Mouse (Mus musculus): Measurements from ENCODE around the gene Eif1ad. TPM values are rescaled to one million over a fixed set of nuclear protein-coding genes. Genes with fewer than 3 reads are reported as not detected.

The Eif1ad gene
- polyA plus RNA-seq, 1 experiment from 2014 or later, result 48.0 TPM

DNA sequence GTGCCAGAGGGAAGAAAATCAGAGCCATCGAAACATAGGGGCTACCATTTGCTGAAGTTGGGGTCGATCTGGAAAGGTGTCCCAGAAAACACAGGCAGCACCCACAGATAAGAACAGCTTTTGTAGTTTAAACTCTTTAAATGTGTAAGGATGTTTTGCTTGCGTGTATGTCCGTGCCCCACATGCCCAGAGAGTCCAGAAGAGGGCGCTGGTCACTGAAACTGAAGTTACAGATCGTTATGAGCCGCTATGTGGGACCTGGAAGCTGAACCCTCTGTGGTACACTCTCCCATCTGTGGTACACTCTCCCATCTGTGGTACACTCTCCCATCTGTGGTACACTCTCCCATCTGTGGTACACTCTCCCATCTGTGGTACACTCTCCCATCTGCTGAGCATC is 40.6 kb downstream of the Eif1ad start:
- WGBS, result 9% methylated on average over 7 of the region's 7 CpGs
- Histone ChIP-seq H3K27ac (peak overlapping the region; percentile 93), H3K27me3 (replicated peaks) (no peaks in the 10 kb centered on the region), H3K9ac (peak overlapping the region; percentile 41), H3K9me3 (no peaks in the 10 kb centered on the region), H3K4me1 (peaks cover 4% of the 10 kb centered on the region; the same call in 1 of the 2 replicates), H3K4me2 (peak overlapping the region; percentile 68), H3K36me3 (no peaks in the 10 kb centered on the region), H3K4me3 (replicated peaks) (peak overlapping the region; percentile 56)
- ATAC-seq (ENCODE audit: insufficient read depth, low FRiP score, low read depth), result peak; percentile 42

- H3K27me3 ChIP-seq (replicated peaks), result no peaks in the 10 kb centered on the region
- ATAC-seq (ENCODE audit: insufficient read depth, low FRiP score, low read depth), result no peak
- no peaks in the 10 kb centered on the region for H3K9me3 ChIP-seq
- H3K4me3 ChIP-seq (replicated peaks), result no peak overlapping the region
- no peak overlapping the region for H3K4me2 ChIP-seq
- no peak overlapping the region for H3K9ac ChIP-seq
- H3K36me3 ChIP-seq, result no peaks in the 10 kb centered on the region
- no peak overlapping the region for H3K27ac ChIP-seq
- peaks cover 4% of the 10 kb centered on the region; the same call in 1 of the 2 replicates for H3K4me1 ChIP-seq
- WGBS, result 85% methylated on average over 13 of the region's 13 CpGs
These were observed 41.8 kb downstream of the Eif1ad start for GRCm38 (mm10) chr19:5408057-5409001.

GRCm38 (mm10) chr19:5409068-5409467 is 42.5 kb downstream of the Eif1ad start:
- no peak overlapping the region for H3K4me2 ChIP-seq
- ATAC-seq (ENCODE audit: insufficient read depth, low FRiP score, low read depth), result no peak
- H3K36me3 ChIP-seq, result no peaks in the 10 kb centered on the region
- H3K4me3 ChIP-seq (replicated peaks), result no peak overlapping the region
- H3K9ac ChIP-seq, result no peak overlapping the region
- H3K27me3 ChIP-seq (replicated peaks), result no peaks in the 10 kb centered on the region
- H3K9me3 ChIP-seq, result no peaks in the 10 kb centered on the region
- no peak overlapping the region for H3K27ac ChIP-seq
- WGBS, result 67% methylated on average over 5 of the region's 5 CpGs
- peaks cover 4% of the 10 kb centered on the region; the same call in 1 of the 2 replicates for H3K4me1 ChIP-seq

DNA sequence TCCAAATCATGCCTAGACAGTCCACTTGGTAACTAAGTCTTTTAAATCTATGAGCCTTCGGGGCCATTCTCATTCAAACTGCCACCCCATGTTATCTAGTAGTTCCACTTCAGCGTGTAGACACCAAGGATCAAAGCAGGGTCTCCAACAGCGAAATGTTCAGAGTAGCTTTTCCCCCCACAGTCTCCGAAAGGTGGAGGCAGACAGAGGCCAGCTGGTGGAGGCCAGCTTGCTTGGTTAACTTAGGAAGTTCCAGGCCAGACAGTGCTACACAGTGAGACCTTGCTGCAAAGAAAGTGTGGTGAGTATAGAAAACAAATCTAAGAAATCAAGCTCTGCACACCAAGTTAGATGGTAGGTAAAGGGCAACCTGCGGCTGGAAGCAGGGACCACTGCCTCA is 44.1 kb downstream of the Eif1ad start:
- H3K4me1 ChIP-seq, result peaks cover 4% of the 10 kb centered on the region; the same call in 1 of the 2 replicates

DNA sequence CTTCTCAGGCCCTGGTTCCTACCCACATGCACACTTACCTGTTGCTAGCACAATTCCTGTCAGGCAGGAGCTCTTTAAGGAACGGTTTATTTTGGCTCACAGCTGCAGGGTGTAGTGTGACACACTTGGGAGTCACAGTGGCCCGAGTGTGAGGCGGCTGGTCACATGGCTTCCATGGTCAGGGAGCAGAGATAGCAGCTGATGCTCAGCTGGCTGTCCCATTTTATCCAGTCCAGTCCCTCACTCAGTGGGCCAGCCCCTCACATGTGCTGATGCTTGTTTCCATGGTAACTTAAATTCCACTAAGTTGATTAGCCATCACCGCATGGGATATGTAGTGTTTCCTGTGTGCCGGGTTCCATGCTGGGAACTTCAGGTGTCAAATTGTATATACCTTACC is 45.4 kb downstream of the Eif1ad start:
- H3K4me2 ChIP-seq, result no peak overlapping the region
- no peak overlapping the region for H3K9ac ChIP-seq
- no peaks in the 10 kb centered on the region for H3K36me3 ChIP-seq
- H3K4me3 ChIP-seq (replicated peaks), result no peak overlapping the region
- peaks cover 4% of the 10 kb centered on the region; the same call in 1 of the 2 replicates for H3K4me1 ChIP-seq
- ATAC-seq (ENCODE audit: insufficient read depth, low FRiP score, low read depth), result no peak
- no peaks in the 10 kb centered on the region for H3K9me3 ChIP-seq
- H3K27me3 ChIP-seq (replicated peaks), result no peaks in the 10 kb centered on the region
- 69% methylated on average over 5 of the region's 5 CpGs for WGBS
- H3K27ac ChIP-seq, result no peak overlapping the region

More for the DNA sequence above, 44.1 kb downstream of the Eif1ad start:
- H3K9ac ChIP-seq, result no peak overlapping the region
- no peaks in the 10 kb centered on the region for H3K9me3 ChIP-seq
- H3K4me3 ChIP-seq (replicated peaks), result no peak overlapping the region
- no peak overlapping the region for H3K4me2 ChIP-seq
- no peak for ATAC-seq (ENCODE audit: insufficient read depth, low FRiP score, low read depth)
- H3K27ac ChIP-seq, result no peak overlapping the region
- H3K36me3 ChIP-seq, result no peaks in the 10 kb centered on the region
- no peaks in the 10 kb centered on the region for H3K27me3 ChIP-seq (replicated peaks)
- WGBS, result 81% methylated on average over 5 of the region's 5 CpGs

DNA sequence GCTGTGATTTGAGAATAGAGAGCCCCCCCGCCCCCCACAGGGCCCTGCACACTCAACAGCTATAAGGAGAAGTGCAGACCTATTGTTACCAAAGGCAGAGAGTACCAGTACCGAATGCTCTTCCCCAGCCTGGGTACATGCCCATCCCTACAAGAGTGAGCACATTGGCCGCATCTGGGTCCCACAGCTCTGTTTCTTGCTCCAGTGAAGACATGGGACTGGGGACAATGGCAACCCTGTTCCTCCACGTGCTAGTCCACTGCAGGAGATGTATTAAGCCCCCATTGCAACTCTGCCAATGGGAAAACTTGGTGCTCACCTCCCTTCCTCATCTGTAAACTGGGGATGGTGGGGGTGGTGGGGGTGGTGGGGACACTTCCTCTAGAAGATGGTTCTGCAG is 47.3 kb downstream of the Eif1ad start:
- H3K27me3 ChIP-seq (replicated peaks), result no peaks in the 10 kb centered on the region
- 80% methylated on average over 4 of the region's 4 CpGs for WGBS
- H3K4me3 ChIP-seq (replicated peaks), result no peak overlapping the region
- H3K36me3 ChIP-seq, result no peaks in the 10 kb centered on the region
- 0 out of 2 replicates have a peak, but pooled peaks cover 4% of the 10 kb centered on the region for H3K4me1 ChIP-seq
- no peak overlapping the region for H3K27ac ChIP-seq
- ATAC-seq (ENCODE audit: insufficient read depth, low FRiP score, low read depth), result no peak
- H3K4me2 ChIP-seq, result no peak overlapping the region
- H3K9me3 ChIP-seq, result no peaks in the 10 kb centered on the region
- no peak overlapping the region for H3K9ac ChIP-seq

DNA sequence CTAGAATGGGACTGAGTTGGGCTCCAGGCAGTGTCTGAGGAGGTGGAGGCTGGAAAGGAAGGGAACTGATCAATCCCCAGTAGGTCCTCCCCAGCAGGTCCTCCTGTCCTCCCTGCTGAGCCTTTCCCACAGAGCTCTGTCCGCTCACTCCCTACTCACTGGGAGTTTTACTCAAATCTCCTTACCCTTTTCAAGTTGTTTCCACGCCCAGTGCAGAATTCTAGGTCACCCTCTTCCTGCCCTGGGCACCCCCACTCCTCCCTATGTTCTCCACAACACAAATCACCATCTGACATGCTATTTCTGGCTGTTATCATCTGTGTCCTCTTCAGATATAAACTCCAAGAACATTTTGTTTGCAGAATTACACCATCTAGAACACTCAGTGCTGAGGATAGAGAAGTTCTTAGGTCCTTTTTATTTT is 48.0 kb downstream of the Eif1ad start:
- no peaks in the 10 kb centered on the region for H3K36me3 ChIP-seq
- H3K9me3 ChIP-seq, result no peaks in the 10 kb centered on the region
- H3K27ac ChIP-seq, result no peak overlapping the region
- no peak for ATAC-seq (ENCODE audit: insufficient read depth, low FRiP score, low read depth)
- H3K4me2 ChIP-seq, result no peak overlapping the region
- no peaks in the 10 kb centered on the region for H3K27me3 ChIP-seq (replicated peaks)
- WGBS, result 48% methylated on average over 2 of the region's 2 CpGs
- 0 out of 2 replicates have a peak, but pooled peaks cover 4% of the 10 kb centered on the region for H3K4me1 ChIP-seq
- H3K9ac ChIP-seq, result no peak overlapping the region
- no peak overlapping the region for H3K4me3 ChIP-seq (replicated peaks)

- no peak overlapping the region for H3K27ac ChIP-seq
- H3K9ac ChIP-seq, result no peak overlapping the region
- no peak for ATAC-seq (ENCODE audit: insufficient read depth, low FRiP score, low read depth)
- 91% methylated on average over 8 of the region's 8 CpGs for WGBS
- H3K4me2 ChIP-seq, result no peak overlapping the region
- H3K4me1 ChIP-seq, result peaks cover 12% of the 10 kb centered on the region
- no peak overlapping the region for H3K4me3 ChIP-seq (replicated peaks)
- peaks cover 13% of the 10 kb centered on the region for H3K36me3 ChIP-seq
- no peaks in the 10 kb centered on the region for H3K9me3 ChIP-seq
- no peaks in the 10 kb centered on the region for H3K27me3 ChIP-seq (replicated peaks)
These were observed 52.4 kb downstream of the Eif1ad start for GRCm38 (mm10) chr19:5418750-5419466.

DNA sequence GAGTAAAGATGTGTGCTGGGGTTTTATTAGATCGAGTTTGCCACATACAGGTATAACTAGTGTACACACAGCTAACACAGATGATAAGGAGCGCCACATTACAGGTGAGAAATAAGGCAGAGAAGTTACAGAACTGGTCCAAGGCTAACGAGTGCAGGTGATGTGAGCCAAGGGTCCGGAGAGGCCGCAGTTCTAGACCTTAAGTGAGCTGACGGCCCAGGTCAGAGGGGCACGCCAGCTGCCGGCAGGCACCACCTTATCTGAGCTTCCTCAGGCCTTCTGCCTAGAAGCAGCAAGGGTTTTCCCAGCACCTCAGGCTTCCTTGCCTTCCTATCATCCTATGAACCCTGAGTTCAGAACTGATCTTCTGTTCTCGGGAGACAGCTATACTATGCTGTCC is 53.1 kb downstream of the Eif1ad start:
- Histone ChIP-seq H3K9ac (no peak overlapping the region), H3K4me3 (replicated peaks) (no peak overlapping the region), H3K9me3 (no peaks in the 10 kb centered on the region), H3K4me1 (peaks cover 15% of the 10 kb centered on the region), H3K36me3 (peaks cover 13% of the 10 kb centered on the region), H3K27me3 (replicated peaks) (no peaks in the 10 kb centered on the region), H3K4me2 (no peak overlapping the region), H3K27ac (no peak overlapping the region)
- ATAC-seq (ENCODE audit: insufficient read depth, low FRiP score, low read depth), result no peak
- WGBS, result 87% methylated on average over 9 of the region's 9 CpGs

- ATAC-seq (ENCODE audit: insufficient read depth, low FRiP score, low read depth), result no peak
- no peaks in the 10 kb centered on the region for H3K9me3 ChIP-seq
- no peak overlapping the region for H3K4me3 ChIP-seq (replicated peaks)
- 91% methylated on average over 6 of the region's 6 CpGs for WGBS
- H3K9ac ChIP-seq, result no peak overlapping the region
- H3K4me2 ChIP-seq, result no peak overlapping the region
- H3K36me3 ChIP-seq, result peaks cover 13% of the 10 kb centered on the region
- no peak overlapping the region for H3K27ac ChIP-seq
- no peaks in the 10 kb centered on the region for H3K27me3 ChIP-seq (replicated peaks)
- peaks cover 15% of the 10 kb centered on the region for H3K4me1 ChIP-seq
These were observed 54.0 kb downstream of the Eif1ad start for GRCm38 (mm10) chr19:5420579-5420978.
